Mouse (Mus musculus) kidney, postnatal 36 days (tissue): Measurements from ENCODE around the gene Strn4.

Experiments used
- DNase-seq, 2 experiments: peaks; one replicate each; pipeline ENCODE4 v3.0.0; 2021 to 2022; ENCODE audit warnings: mixed read lengths in 2 of 2

The Strn4 gene

DNA sequence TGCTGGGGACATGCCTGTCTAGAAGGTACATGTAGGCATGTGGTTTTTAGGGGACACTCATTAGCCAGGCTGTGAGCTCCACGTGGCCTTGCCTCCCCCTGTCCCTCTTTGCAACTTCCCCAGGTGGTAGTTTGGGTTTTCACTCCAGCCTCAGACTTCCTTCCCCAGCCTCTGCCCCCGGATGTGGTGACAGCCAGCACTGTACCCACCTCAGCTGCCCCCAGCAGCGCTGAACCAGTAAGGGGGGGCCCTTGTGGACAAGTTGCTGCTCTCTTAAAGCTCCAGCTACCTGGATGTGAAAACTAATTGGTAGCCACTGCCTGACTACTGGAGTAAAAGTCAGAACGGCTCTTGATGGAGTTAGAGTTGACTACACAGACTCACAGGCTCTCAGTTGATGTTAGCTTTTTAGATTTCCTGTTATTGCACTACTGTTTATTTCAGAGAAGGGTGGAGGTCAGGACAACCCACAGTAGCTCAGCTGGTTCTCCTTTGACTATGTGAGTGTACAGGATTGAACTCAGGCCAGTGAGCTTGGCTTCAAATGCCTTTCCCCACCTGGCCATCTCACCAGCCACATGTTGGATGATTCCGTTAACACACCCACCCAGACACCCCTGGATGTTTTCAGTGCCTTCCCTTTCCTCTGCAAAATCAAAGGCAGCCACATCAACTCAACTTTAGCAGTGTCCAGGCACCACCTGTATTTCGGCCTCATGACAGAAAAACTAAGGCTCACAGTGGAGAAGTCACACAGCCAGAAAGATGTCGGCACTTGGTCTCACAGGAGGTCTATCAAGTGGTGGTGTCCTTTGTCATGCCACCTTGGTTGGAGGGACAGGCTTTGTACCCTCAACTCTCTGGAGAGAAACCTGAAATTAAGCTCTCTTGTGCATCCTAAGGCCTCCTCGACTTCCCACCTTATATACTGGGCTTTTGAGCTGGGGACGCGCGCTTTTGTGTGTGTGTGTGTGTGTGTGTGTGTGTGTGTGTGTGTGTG, 26.2 kb downstream of the Strn4 start:
- no peak for DNase-seq

GRCm38 (mm10) chr7:16842645-16843063, 27.0 kb downstream of the Strn4 start, which contains the start of gene Prkd2:
Gene Prkd2 (plus strand): TSS chr7:16842902.
- DNase-seq, result peak; percentile 95 to 96

DNA sequence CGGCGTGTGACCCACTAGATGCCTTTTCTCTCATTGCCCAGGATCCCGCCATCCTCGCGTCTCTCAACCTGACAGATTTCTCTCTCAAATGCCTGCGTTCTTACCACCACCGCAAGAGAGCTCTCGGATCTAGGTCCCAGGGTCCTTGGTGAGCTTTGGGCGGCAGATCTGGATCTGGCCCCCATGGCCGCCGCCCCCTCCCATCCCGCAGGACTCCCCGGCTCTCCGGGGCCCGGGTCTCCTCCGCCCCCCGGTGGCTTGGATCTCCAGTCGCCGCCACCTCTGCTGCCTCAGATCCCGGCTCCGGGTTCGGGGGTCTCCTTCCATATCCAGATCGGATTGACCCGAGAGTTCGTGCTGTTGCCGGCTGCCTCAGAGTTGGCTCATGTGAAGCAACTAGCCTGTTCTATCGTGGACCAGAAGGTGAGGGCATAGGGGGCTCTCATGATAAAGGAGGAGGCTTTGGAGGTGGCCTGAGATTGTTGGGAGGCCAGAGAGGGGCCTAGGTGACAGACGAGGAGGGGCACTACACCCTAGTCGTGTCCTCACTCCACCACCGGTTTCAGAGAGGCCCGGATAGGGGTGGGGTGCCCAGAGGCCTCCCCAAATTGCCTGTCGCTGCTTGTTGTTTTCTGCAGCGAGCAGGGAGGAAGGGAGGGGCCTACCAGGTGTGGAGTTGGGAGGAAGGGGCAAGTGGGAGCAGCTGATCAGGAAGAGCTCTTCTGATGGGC, 27.9 kb downstream of the Strn4 start:
- DNase-seq, result peak; percentile 35 to 49

DNA sequence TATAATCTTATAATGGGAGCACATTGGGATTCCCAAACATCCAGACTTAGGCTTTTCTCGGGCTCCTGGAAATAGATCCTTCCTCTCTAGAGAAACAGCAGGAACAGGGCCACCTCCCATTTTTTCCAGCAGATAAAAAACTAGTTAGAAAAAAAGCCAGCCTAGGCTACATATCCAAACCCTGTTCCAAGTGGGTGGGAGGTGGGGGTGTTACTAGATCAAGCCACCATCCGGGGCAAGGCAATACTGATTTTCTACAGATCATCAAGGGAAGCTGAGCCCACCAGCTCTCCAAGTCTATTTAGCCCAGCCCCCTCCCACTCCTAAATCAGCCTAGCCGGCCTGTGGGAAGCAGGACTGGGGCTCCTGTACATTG, 29.0 kb downstream of the Strn4 start:
- peak; percentile 23 to 32 for DNase-seq

- DNase-seq, result peak; percentile 60 to 69
Observed at GRCm38 (mm10) chr7:16845072-16845819, 29.6 kb downstream of the Strn4 start.

DNA sequence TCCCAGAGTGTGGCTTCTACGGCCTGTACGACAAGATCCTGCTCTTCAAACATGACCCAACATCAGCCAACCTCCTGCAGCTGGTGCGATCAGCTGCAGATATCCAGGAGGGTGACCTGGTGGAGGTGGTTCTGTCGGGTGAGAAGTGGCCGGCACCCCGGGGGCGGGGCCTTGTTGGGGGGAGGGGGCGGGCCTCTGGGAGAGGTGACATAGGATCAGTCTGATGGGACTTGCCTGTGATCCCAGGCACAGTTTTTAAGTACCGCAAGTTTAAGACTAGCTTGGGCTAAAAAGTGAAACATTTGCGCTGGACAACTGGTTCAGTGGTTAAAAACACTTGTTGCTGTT, 30.1 kb downstream of the Strn4 start:
- peak in 1 of 2 experiments; percentile 43 for DNase-seq

GRCm38 (mm10) chr7:16846775-16847174, 31.1 kb downstream of the Strn4 start:
- DNase-seq, result no peak

DNA sequence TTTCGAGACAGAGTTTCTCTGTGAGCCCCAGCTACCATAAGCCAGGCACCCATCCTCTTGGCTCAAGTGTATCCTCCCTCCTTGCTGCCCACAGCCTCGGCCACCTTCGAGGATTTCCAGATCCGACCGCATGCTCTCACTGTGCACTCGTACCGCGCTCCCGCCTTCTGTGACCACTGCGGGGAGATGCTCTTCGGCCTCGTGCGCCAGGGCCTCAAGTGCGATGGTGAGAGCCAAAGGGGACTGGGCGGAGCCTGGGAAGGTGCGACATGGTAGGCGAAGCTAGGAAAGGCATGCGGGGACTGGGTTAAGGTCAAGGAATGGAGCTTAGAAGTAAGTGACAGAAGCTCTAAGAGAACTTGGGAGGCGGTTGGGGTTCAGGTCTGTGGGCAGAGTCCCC, 31.8 kb downstream of the Strn4 start:
- DNase-seq, result no peak

DNA sequence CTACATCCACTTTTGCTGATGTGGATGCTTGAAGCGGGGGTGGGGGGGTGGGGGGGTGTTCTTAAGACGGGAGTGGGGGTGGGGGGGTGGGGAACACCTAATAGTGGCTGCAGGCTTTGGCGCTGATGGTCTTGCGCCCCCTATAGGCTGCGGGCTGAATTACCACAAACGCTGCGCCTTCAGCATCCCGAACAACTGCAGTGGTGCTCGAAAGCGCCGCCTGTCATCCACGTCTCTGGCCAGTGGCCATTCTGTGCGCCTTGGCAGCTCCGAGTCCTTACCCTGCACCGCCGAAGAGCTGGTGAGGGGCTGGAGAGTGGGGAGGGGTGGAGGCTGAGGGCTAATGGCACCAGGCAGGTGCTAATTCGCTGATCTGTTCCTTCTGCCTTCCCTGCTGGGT, 32.9 kb downstream of the Strn4 start:
- DNase-seq, result peak in 1 of 2 experiments; percentile 78

DNA sequence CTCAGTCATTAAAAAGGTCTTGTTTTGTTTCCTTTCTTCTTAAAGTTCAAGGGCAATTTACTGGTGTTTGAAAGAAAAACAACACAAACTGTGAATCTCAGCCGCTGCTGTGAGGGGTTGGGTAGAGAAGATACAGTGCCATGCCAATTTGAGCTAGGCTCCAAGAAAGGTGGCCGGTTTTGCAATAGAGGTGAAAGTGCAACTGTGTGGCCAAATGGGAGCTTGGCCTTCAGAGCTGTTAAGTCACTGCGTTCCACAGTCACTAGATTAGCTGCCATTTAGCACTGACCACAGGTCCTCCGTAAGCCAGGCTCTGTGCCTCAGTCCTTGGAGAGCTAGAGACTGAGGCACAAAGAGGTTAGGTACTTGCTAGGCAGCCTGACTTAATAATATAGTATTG, 35.9 kb downstream of the Strn4 start:
- DNase-seq, result no peak

DNA sequence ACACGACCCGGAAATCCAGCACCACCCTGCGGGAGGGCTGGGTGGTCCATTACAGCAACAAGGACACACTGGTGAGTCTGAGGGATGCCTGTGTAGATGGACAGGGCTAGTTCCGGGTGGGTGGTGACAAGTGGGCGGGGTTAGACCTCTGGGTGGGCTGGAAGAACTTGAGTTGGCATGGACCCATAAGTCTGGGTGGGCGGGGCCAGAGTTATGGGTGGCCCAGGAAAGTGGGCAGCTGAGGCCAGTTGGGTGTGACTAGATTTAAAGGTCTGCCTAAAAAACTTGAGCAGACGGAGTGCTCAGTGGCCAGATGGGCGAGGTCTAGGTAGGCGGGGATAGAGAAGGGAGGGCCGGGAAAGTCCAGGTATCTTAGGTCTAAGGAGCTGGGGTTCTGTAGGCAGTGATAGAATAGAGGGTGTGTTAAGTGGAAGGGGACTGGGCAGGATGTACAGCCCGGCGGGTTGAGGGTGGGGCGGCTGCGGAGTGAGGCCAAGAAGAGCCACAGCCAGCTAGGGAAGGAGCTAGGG, 37.7 kb downstream of the Strn4 start:
- DNase-seq, result peak; percentile 38 to 56

DNA sequence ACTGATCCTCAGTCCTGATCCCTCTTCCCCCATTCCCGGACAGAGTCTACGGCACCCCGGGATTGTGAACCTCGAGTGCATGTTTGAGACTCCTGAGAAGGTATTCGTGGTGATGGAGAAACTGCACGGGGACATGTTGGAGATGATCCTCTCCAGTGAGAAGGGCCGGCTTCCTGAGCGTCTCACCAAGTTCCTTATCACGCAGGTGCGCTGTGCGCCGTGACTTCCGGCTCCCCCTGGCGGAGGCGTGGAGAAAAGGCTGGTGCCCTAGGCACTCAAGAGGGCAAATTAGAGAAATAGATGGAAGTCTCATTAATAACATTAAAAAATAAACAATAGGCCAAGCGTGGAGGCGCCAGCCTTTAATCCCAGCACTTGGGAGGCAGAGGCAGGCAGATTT, 42.6 kb downstream of the Strn4 start:
- peak; percentile 33 to 76 for DNase-seq

DNA sequence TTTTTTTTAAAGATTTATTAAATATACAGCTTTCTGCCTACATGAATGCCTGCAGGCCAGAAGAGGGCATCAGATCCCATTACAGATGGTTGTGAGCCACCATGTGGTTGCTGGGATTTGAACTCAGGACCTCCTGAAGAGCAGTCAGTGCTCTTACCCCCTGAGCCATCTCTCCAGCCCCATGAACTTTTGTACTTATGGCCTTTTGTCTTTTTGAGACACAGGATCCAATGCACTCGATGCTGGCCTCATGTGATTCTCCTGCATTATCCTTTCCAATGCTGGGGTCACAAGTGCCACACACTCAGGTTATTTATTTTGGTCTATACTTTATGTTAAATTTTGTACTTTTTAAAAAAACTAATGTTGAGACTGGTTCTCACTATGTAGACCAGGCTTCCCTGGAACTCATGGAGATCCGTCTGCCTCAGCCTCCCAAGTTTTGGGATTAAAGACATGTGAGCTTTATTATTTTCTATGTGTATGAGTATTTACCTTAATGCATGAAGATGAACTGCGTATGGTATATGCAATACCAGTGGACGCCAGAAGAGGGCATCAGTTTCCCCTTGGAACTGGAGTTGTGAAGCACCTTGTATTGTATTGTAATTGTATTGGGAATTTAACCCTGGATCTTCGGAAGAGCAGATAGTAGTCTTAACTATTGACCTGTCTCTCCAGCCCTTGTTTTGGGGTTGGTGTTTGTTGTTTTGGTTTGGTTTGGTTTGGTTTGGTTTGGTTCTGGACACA, 44.4 kb downstream of the Strn4 start:
- DNase-seq, result peak; percentile 41 to 77

DNA sequence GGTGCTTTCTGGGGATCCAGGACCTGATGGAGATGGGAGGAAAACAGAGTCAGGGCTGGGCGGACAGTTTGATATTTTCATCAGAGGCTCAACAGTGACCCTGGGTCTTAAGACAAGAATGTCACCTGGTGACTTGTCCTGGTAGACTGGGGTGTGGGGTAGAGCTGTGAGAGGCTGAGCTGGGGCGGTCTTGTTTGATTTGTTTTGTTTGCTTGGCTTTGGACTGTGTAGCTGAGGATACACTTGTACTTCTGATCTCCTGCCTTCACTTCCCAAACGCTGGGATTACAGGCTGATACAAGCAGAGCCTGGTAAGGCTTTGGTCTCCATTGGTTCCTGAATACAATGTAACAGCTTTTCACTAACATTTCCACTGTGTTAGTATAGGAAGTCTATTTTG, 51.8 kb downstream of the Strn4 start:
- no peak for DNase-seq

DNA sequence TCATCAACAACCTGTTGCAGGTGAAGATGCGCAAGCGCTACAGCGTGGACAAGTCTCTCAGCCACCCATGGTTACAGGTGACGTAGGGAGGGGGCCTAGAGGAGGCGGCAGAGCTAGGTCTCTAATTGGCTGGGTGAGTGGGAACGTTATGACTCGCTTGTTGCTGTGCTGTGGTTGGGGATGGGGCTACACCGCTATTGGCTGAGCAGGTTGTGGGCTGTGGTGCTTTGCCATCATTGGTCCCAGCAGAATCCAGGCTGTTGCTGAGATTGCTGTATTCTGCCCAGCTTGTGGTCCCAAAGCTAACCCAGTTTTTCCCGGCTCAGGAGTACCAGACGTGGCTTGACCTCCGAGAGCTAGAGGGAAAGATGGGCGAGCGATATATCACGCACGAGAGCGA, 53.8 kb downstream of the Strn4 start:
- no peak for DNase-seq

- DNase-seq, result no peak
Observed at GRCm38 (mm10) chr7:16871600-16871999, 55.9 kb downstream of the Strn4 start.

DNA sequence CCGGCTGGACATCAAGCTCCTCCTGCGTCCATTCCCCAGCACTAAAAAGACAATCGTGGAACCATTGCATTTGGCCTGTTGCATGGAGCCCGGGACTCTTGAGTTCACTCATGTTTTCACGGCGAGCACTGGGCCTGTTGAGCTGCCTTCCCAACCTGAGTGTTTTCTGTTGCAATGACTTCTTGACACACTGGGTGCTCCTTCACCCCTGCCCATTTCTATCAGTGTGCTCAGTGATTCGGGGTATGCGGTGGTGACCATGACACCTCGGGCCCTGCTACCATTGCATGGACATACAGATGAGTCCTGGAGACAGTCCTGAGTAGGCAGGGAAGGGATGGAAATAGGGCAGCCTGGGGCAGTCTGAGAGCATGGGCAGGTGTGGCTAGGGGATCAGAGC, 56.8 kb downstream of the Strn4 start:
- DNase-seq, result no peak

GRCm38 (mm10) chr7:16873392-16873791, 57.7 kb downstream of the Strn4 start:
- no peak for DNase-seq

DNA sequence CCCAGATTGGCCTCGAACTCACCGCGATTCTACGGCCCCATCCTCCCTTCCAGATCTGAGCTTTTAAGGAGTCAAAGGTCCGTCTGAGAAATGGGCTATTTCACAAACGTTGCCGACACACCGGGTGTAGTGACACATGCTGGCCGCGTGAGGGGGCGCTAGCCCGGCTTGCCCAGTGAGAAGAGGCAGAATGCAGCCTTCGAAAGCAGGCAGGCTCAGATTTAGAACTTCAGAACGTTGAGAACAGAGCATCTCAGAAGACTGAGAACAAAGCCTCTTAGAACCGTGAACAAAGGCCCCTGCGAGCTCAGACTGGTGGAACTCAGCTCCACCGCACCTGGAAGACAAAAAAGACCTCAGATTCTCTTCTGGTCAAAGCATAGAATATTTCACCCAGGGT, 58.5 kb downstream of the Strn4 start:
- DNase-seq, result peak; percentile 68 to 86

DNA sequence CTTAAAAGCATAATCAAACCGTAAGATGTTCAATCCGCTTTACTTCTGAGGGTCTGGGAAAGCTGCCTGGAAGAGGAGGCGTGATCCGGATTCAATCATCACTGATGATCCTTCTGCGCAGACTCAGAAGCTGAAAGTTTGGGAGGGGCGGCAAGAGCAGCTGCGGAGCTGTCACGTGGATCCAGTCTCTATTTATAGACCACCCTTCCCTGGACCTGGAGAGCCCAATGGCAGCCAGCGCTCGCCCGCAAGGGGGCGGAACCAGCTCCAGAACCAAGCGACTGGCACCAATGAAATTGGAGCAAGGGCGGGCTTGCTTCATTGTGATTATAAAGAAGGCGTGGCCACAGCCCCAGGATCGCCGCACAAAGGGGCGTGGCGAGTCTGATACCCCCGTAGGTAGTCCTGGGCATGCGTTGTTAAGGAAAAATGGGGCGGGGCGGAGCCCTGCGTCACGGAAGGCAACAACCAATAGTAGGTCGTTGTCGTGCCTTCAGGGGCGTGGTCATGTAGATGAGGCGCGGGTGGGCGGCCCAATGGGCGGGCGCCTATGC, 59.1 kb downstream of the Strn4 start:
- DNase-seq, result peak; percentile 99 to 100

DNA sequence AGATGAGACGGTGACA, 59.4 kb downstream of the Strn4 start, which contains the start of gene Dact3:
Gene Dact3 (plus strand): TSS at position 8 of the 16 bp plus-strand sequence.
- no peak for DNase-seq

- no peak for DNase-seq
Observed at GRCm38 (mm10) chr7:16875326-16875725, 59.6 kb downstream of the Strn4 start.

- DNase-seq, result no peak
Observed at GRCm38 (mm10) chr7:16876006-16876405, 60.3 kb downstream of the Strn4 start.
